Mouse (Mus musculus): ENCODE results near the gene Tcf7l1.

- no peak for TF ChIP-seq CTCF (IDR thresholded peaks at IDR 0.05; ENCODE audit: low read depth)
- no peak for TF ChIP-seq EP300 (IDR thresholded peaks at IDR 0.05; ENCODE audit: low read depth)
These were observed 188.8 kb downstream of the Tcf7l1 start for GRCm38 (mm10) chr6:72600216-72600615.
